Mouse (Mus musculus): ENCODE measurements around the gene Rictor. TPM values are rescaled to one million over a fixed set of nuclear protein-coding genes. Genes with fewer than 3 reads are reported as not detected.

Rictor gene
- polyA plus RNA-seq (2012; fragmentation: generic; extraction: Trizol): 2.4 TPM

- Histone ChIP-seq H3K27me3 (ENCODE audit: control insufficient read depth, insufficient read depth, insufficient read length) (no peaks in the 10 kb centered on the region), H3K4me2 (ENCODE audit: low read depth) (peak within 1 kb of the TSS; percentile 91), H3ac (ENCODE audit: control insufficient read depth, insufficient read length) (peak within 1 kb of the TSS; percentile 86), H3K4me3 (peak within 1 kb of the TSS; percentile 45), H3K79me2 (ENCODE audit: control insufficient read depth, insufficient read depth) (peaks cover 41% of the 10 kb centered on the region), H3K36me3 (ENCODE audit: control insufficient read depth, insufficient read depth) (no peaks in the 10 kb centered on the region)
- peak; percentile 78 for TF ChIP-seq POLR2A (IDR thresholded peaks at IDR 0.05; ENCODE audit: insufficient read length, low read depth)
- no peak for TF ChIP-seq E2F4 (IDR thresholded peaks at IDR 0.05; ENCODE audit: insufficient read depth)
- TF ChIP-seq MAX (IDR thresholded peaks at IDR 0.05; ENCODE audit: low read depth): no peak
- TF ChIP-seq REST (IDR thresholded peaks at IDR 0.05; ENCODE audit: insufficient read depth, insufficient read length): no peak
- no peak for TF ChIP-seq USF1 (IDR thresholded peaks at IDR 0.05; ENCODE audit: low read depth)
- TF ChIP-seq TCF12 (IDR thresholded peaks at IDR 0.05; ENCODE audit: insufficient read depth, poor library complexity, severe bottlenecking): no peak
- TF ChIP-seq MYOG (IDR thresholded peaks at IDR 0.05; ENCODE audit: control insufficient read depth in 1 of 3, insufficient read depth in 1 of 3, insufficient read length in 2 of 3, low read depth in 2 of 3): peak in 1 of 3 experiments; percentile 5
- no peak for TF ChIP-seq SRF (IDR thresholded peaks at IDR 0.05; ENCODE audit: control insufficient read depth, insufficient read length, low read depth)
- TF ChIP-seq MYOD1 (IDR thresholded peaks at IDR 0.05; ENCODE audit: control insufficient read depth in 1 of 3, insufficient read length in 2 of 3, low read depth in 2 of 3): peak in 1 of 3 experiments; percentile 24
- TF ChIP-seq CEBPB (IDR thresholded peaks at IDR 0.05; ENCODE audit: insufficient read depth, poor library complexity, severe bottlenecking): no peak
- peak; percentile 79 for TF ChIP-seq POLR2AphosphoS2 (IDR thresholded peaks at IDR 0.05; ENCODE audit: insufficient read length, low read depth)
- TF ChIP-seq TCF3 (IDR thresholded peaks at IDR 0.05; ENCODE audit: insufficient read length, low read depth): no peak
These were observed at the start of gene Rictor for GRCm38 (mm10) chr15:6707936-6708525. Gene Rictor, plus strand, starts transcription at chr15:6708379.

DNA sequence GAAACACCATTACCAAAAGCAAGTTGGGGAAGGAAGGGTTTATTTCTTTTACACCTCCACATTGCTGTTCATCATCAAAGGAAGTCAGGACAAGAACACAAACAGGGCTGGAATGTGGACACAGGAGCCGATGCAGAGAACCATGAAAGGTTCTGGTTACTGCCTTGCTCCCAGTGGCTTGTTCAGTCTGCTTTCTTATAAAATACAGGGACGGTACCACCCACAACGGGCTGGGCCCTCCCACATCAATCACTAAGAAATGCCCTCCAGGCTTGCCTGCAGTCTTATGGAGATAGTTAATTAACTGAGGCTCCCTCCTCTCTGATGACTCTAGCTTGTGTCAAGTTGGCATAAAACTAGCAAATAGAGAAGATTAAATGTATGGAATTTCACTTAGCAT lies 46.2 kb upstream of the Rictor start:
- no peak overlapping the region for H3ac ChIP-seq (ENCODE audit: control insufficient read depth, insufficient read length)

GRCm38 (mm10) chr15:6663991-6664390 lies 44.2 kb upstream of the Rictor start:
- no peaks in the 10 kb centered on the region for H3K27me3 ChIP-seq (ENCODE audit: control insufficient read depth, insufficient read depth, insufficient read length)
- H3K4me2 ChIP-seq (ENCODE audit: low read depth): no peak overlapping the region
- H3K4me3 ChIP-seq: no peak overlapping the region
- no peaks in the 10 kb centered on the region for H3K79me2 ChIP-seq (ENCODE audit: control insufficient read depth, insufficient read depth)
- H3ac ChIP-seq (ENCODE audit: control insufficient read depth, insufficient read length): no peak overlapping the region
- TF ChIP-seq POLR2A (IDR thresholded peaks at IDR 0.05; ENCODE audit: insufficient read length, low read depth) (no peak), E2F4 (IDR thresholded peaks at IDR 0.05; ENCODE audit: insufficient read depth) (no peak), SRF (IDR thresholded peaks at IDR 0.05; ENCODE audit: control insufficient read depth, insufficient read length, low read depth) (no peak), CEBPB (IDR thresholded peaks at IDR 0.05; ENCODE audit: insufficient read depth, poor library complexity, severe bottlenecking) (no peak), MYOG (IDR thresholded peaks at IDR 0.05; ENCODE audit: control insufficient read depth in 1 of 3, insufficient read depth in 1 of 3, insufficient read length in 2 of 3, low read depth in 2 of 3) (no peak), TCF12 (IDR thresholded peaks at IDR 0.05; ENCODE audit: insufficient read depth, poor library complexity, severe bottlenecking) (no peak), POLR2AphosphoS2 (IDR thresholded peaks at IDR 0.05; ENCODE audit: insufficient read length, low read depth) (no peak), REST (IDR thresholded peaks at IDR 0.05; ENCODE audit: insufficient read depth, insufficient read length) (no peak), MYOD1 (IDR thresholded peaks at IDR 0.05; ENCODE audit: control insufficient read depth in 1 of 3, insufficient read length in 2 of 3, low read depth in 2 of 3) (no peak), TCF3 (IDR thresholded peaks at IDR 0.05; ENCODE audit: insufficient read length, low read depth) (no peak), MAX (IDR thresholded peaks at IDR 0.05; ENCODE audit: low read depth) (no peak)
- no peaks in the 10 kb centered on the region for H3K36me3 ChIP-seq (ENCODE audit: control insufficient read depth, insufficient read depth)

More for the DNA sequence above, 46.2 kb upstream of the Rictor start:
- no peaks in the 10 kb centered on the region for H3K36me3 ChIP-seq (ENCODE audit: control insufficient read depth, insufficient read depth)
- no peak overlapping the region for H3K4me2 ChIP-seq (ENCODE audit: low read depth)
- no peak for TF ChIP-seq USF1 (IDR thresholded peaks at IDR 0.05; ENCODE audit: low read depth)
- no peak for TF ChIP-seq POLR2AphosphoS2 (IDR thresholded peaks at IDR 0.05; ENCODE audit: insufficient read length, low read depth)
- no peak for TF ChIP-seq E2F4 (IDR thresholded peaks at IDR 0.05; ENCODE audit: insufficient read depth)
- no peak for TF ChIP-seq REST (IDR thresholded peaks at IDR 0.05; ENCODE audit: insufficient read depth, insufficient read length)
- TF ChIP-seq MYOG (IDR thresholded peaks at IDR 0.05; ENCODE audit: control insufficient read depth in 1 of 3, insufficient read depth in 1 of 3, insufficient read length in 2 of 3, low read depth in 2 of 3): no peak
- TF ChIP-seq TCF3 (IDR thresholded peaks at IDR 0.05; ENCODE audit: insufficient read length, low read depth): no peak
- no peak for TF ChIP-seq MAX (IDR thresholded peaks at IDR 0.05; ENCODE audit: low read depth)
- no peak for TF ChIP-seq CEBPB (IDR thresholded peaks at IDR 0.05; ENCODE audit: insufficient read depth, poor library complexity, severe bottlenecking)
- TF ChIP-seq MYOD1 (IDR thresholded peaks at IDR 0.05; ENCODE audit: control insufficient read depth in 1 of 3, insufficient read length in 2 of 3, low read depth in 2 of 3): no peak
- no peak for TF ChIP-seq TCF12 (IDR thresholded peaks at IDR 0.05; ENCODE audit: insufficient read depth, poor library complexity, severe bottlenecking)
- TF ChIP-seq SRF (IDR thresholded peaks at IDR 0.05; ENCODE audit: control insufficient read depth, insufficient read length, low read depth): no peak
- TF ChIP-seq POLR2A (IDR thresholded peaks at IDR 0.05; ENCODE audit: insufficient read length, low read depth): no peak
- H3K79me2 ChIP-seq (ENCODE audit: control insufficient read depth, insufficient read depth): no peaks in the 10 kb centered on the region
- H3K4me3 ChIP-seq: no peak overlapping the region
- no peaks in the 10 kb centered on the region for H3K27me3 ChIP-seq (ENCODE audit: control insufficient read depth, insufficient read depth, insufficient read length)

DNA sequence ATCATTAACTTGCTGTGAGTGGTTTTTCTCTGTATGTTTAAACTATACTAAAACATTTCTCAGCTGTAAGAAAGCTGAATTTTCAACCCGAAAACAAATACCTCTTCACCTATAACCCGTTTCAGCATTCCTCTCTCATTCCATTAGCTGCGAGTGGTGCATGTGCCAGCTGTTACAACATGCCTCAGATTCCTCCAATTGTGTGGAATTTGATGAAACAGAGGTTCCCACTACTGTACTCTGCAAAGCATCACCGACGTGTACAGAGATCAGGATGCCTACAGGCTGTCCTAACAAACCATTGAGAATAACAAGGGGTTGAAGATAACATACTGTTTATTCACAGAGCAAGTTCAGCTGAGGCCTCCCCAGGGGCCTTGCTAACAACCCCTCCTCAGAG lies 42.1 kb upstream of the Rictor start:
- no peaks in the 10 kb centered on the region for H3K27me3 ChIP-seq (ENCODE audit: control insufficient read depth, insufficient read depth, insufficient read length)
- H3ac ChIP-seq (ENCODE audit: control insufficient read depth, insufficient read length): no peak overlapping the region
- TF ChIP-seq CEBPB (IDR thresholded peaks at IDR 0.05; ENCODE audit: insufficient read depth, poor library complexity, severe bottlenecking) (no peak), E2F4 (IDR thresholded peaks at IDR 0.05; ENCODE audit: insufficient read depth) (no peak), TCF12 (IDR thresholded peaks at IDR 0.05; ENCODE audit: insufficient read depth, poor library complexity, severe bottlenecking) (no peak), USF1 (IDR thresholded peaks at IDR 0.05; ENCODE audit: low read depth) (no peak)
- H3K36me3 ChIP-seq (ENCODE audit: control insufficient read depth, insufficient read depth): no peaks in the 10 kb centered on the region
- H3K4me2 ChIP-seq (ENCODE audit: low read depth): no peak overlapping the region
- no peaks in the 10 kb centered on the region for H3K79me2 ChIP-seq (ENCODE audit: control insufficient read depth, insufficient read depth)
- H3K4me3 ChIP-seq: no peak overlapping the region

All from myocyte (in vitro differentiated cells).